Mouse (Mus musculus): Measurements from ENCODE around the gene Slc2a1. TPM values are rescaled to one million over a fixed set of nuclear protein-coding genes. Genes with fewer than 3 reads are reported as not detected.

Gene Slc2a1
- polyA plus RNA-seq, 1 experiment from 2014 or later, result 88.3 TPM

DNA sequence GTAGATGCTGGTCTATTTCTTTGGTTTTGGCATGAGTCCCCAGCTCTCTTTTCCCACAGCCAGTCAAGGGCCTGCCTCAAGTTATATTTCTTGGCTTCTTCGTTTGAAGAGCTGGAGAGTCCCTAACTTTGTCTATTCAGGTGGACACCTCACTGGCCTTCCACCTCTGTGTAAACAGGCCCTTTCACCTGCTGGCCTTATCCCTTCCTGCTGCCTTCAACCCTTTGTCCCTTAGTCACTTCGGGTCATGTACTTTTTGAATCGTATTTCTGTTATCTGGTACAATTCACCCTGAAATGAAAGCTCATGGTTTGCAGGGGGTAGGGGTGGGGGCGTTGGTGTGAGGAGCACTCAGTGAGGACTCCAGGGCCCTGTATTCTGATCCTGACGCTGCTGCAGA is 10.8 kb downstream of the Slc2a1 start:
- Histone ChIP-seq H3K9ac (replicated peaks; ENCODE audit: low read depth, low read length) (no peak overlapping the region), H3K4me3 (replicated peaks; ENCODE audit: low read length) (no peak overlapping the region), H3K4me2 (ENCODE audit: low read length) (no peak overlapping the region), H3K27me3 (replicated peaks; ENCODE audit: control insufficient read depth, insufficient read depth, low read length) (no peaks in the 10 kb centered on the region), H3K36me3 (ENCODE audit: control insufficient read depth, insufficient read depth) (no peaks in the 10 kb centered on the region), H3K27ac (ENCODE audit: low read length) (no peak overlapping the region), H3K4me1 (replicated peaks; ENCODE audit: control insufficient read depth, insufficient read depth, low read length) (no peaks in the 10 kb centered on the region), H3K9me3 (ENCODE audit: control insufficient read depth, low read length) (no peaks in the 10 kb centered on the region)
- no peak for ATAC-seq
- whole genome bisulfite sequencing, result 68% methylated on average over 5 of the region's 5 CpGs

DNA sequence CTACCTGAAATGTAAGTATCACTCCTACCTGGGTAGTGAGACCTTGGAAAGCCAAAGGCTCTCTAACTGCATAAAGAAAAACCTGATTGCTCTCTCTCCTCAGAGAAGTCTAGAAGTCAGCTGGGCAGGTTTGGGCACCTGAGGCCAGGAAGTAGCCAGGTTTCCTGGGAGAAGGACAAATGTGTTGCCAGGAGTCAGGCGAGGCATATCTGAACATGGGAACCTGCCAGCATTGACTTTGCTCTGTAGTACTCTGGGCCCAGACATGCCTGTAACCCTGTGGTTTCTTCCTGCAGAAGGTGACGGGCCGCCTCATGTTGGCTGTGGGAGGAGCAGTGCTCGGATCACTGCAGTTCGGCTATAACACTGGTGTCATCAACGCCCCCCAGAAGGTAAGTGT is 11.6 kb downstream of the Slc2a1 start:
- Histone ChIP-seq H3K4me2 (ENCODE audit: low read length) (no peak overlapping the region), H3K9ac (replicated peaks; ENCODE audit: low read depth, low read length) (no peak overlapping the region), H3K9me3 (ENCODE audit: control insufficient read depth, low read length) (no peaks in the 10 kb centered on the region), H3K27me3 (replicated peaks; ENCODE audit: control insufficient read depth, insufficient read depth, low read length) (no peaks in the 10 kb centered on the region), H3K36me3 (ENCODE audit: control insufficient read depth, insufficient read depth) (no peaks in the 10 kb centered on the region), H3K4me3 (replicated peaks; ENCODE audit: low read length) (no peak overlapping the region), H3K4me1 (replicated peaks; ENCODE audit: control insufficient read depth, insufficient read depth, low read length) (no peaks in the 10 kb centered on the region), H3K27ac (ENCODE audit: low read length) (no peak overlapping the region)
- no peak for ATAC-seq
- WGBS, result 86% methylated on average over 6 of the region's 6 CpGs

DNA sequence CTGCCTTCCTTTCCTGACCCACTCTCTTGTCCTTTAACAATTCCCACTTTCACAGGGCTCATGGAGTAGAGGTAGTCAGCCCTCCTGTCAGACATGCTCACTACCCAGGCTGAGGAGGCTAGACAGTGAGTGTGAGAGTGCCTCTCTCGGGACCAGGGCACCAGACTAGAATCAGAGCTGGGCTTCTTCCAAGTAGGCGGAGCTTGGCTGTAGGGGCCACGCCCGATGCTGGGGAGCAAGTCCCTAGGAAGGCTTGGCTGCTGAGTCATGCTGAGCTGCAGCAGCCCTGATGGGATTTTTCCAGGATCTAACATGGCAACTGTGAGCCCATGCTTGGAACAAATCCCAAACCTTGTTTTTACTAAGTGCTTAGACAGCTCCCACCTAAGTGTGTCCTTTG is 12.7 kb downstream of the Slc2a1 start:
- Histone ChIP-seq H3K27ac (ENCODE audit: low read length) (no peak overlapping the region), H3K9ac (replicated peaks; ENCODE audit: low read depth, low read length) (no peak overlapping the region), H3K9me3 (ENCODE audit: control insufficient read depth, low read length) (no peaks in the 10 kb centered on the region), H3K27me3 (replicated peaks; ENCODE audit: control insufficient read depth, insufficient read depth, low read length) (no peaks in the 10 kb centered on the region), H3K4me1 (replicated peaks; ENCODE audit: control insufficient read depth, insufficient read depth, low read length) (no peaks in the 10 kb centered on the region), H3K36me3 (ENCODE audit: control insufficient read depth, insufficient read depth) (no peaks in the 10 kb centered on the region), H3K4me3 (replicated peaks; ENCODE audit: low read length) (no peak overlapping the region), H3K4me2 (ENCODE audit: low read length) (no peak overlapping the region)
- no peak for ATAC-seq
- WGBS, result 39% methylated on average over 4 of the region's 4 CpGs

DNA sequence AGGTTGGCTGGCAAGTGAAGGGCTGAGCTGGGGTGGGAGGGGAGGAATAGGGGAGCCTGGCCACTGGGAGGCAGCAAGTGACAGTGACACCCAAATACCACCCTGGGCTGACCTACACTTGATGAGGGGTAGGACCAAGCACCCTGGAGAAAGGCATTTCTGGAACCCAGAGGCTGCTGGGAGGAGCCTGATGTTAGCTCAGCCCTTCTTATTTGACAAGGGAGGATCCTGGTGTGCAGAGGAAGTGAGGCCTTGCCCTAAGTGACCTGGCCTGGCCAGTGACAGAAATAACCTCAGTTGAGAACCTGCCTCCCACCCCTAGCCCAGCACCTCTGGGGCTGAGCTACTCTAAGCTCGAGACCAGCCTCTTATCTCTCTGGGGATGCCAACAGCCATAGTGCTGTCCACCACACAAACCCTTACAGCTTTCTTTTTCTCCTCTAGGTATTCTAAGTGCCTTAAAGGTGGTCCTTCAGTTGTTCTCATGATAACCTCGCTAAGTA is 16.3 kb downstream of the Slc2a1 start:
- no peak overlapping the region for H3K9ac ChIP-seq (replicated peaks; ENCODE audit: low read depth, low read length)
- ATAC-seq, result no peak
- no peaks in the 10 kb centered on the region for H3K27me3 ChIP-seq (replicated peaks; ENCODE audit: control insufficient read depth, insufficient read depth, low read length)
- H3K4me2 ChIP-seq (ENCODE audit: low read length), result no peak overlapping the region
- H3K4me3 ChIP-seq (replicated peaks; ENCODE audit: low read length), result no peak overlapping the region
- H3K36me3 ChIP-seq (ENCODE audit: control insufficient read depth, insufficient read depth), result no peaks in the 10 kb centered on the region
- H3K9me3 ChIP-seq (ENCODE audit: control insufficient read depth, low read length), result no peaks in the 10 kb centered on the region
- 81% methylated on average over 2 of the region's 2 CpGs for WGBS
- H3K4me1 ChIP-seq (replicated peaks; ENCODE audit: control insufficient read depth, insufficient read depth, low read length), result no peaks in the 10 kb centered on the region
- no peak overlapping the region for H3K27ac ChIP-seq (ENCODE audit: low read length)

DNA sequence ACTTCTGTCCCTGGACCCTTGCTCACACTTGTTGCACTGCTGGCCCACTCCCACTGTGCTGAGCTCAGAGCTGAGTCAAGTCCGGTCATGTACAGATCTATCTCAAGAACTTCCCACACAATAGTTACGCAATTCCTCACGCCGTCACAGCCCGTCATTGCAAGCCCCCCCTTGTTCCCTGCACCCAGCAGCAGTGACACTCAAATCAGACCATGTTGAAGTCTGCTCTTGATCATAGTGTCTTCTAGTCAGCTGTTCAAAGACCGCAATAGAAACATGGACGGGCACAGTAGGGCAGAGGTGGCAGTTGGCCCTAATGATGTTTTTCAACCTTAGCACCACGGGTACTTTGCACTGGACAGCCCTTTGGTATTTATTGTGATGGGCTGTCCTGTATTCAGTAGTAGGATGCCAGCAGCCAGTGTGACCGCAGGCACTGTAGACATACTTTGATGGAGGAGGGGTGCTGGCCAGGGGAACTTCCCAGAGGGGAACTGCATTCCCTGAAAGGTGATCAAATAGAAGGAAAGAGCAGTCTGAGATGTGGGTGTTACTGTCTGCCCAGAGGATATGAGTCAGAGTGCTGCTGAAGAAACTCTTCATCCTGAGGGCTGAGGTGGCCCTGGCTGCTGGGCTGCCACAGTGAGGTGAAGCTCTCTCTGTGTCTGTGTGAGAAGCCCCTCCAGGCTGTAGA is 17.2 kb downstream of the Slc2a1 start:
- Histone ChIP-seq H3K9ac (replicated peaks; ENCODE audit: low read depth, low read length) (no peak overlapping the region), H3K4me2 (ENCODE audit: low read length) (no peak overlapping the region), H3K27ac (ENCODE audit: low read length) (no peak overlapping the region), H3K36me3 (ENCODE audit: control insufficient read depth, insufficient read depth) (no peaks in the 10 kb centered on the region), H3K4me3 (replicated peaks; ENCODE audit: low read length) (no peak overlapping the region), H3K27me3 (replicated peaks; ENCODE audit: control insufficient read depth, insufficient read depth, low read length) (no peaks in the 10 kb centered on the region), H3K9me3 (ENCODE audit: control insufficient read depth, low read length) (no peaks in the 10 kb centered on the region), H3K4me1 (replicated peaks; ENCODE audit: control insufficient read depth, insufficient read depth, low read length) (no peaks in the 10 kb centered on the region)
- no peak for ATAC-seq
- 81% methylated on average over 9 of the region's 9 CpGs for WGBS

DNA sequence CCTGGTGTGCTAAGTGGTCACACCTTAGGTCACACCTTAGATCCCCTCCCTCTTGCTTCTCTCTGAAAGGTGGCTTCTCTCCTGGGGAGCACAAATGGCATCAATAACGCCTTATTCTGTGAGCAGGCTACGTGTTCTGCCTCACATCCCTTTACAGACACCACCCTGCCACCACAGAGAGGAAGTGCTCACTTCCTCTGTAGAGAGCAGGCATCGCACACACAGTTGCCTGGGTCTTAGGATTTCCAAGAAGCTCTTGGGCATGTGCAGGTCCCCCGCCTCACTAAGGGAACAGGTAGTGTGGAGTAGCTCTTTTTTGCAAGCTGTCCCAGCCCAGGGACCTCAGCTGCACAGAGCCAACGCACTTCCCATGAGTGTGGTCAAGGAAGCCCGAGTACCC is 18.7 kb downstream of the Slc2a1 start:
- Histone ChIP-seq H3K4me2 (ENCODE audit: low read length) (no peak overlapping the region), H3K27ac (ENCODE audit: low read length) (no peak overlapping the region), H3K4me3 (replicated peaks; ENCODE audit: low read length) (no peak overlapping the region), H3K9ac (replicated peaks; ENCODE audit: low read depth, low read length) (no peak overlapping the region), H3K9me3 (ENCODE audit: control insufficient read depth, low read length) (no peaks in the 10 kb centered on the region), H3K27me3 (replicated peaks; ENCODE audit: control insufficient read depth, insufficient read depth, low read length) (no peaks in the 10 kb centered on the region), H3K36me3 (ENCODE audit: control insufficient read depth, insufficient read depth) (peaks cover 3% of the 10 kb centered on the region; the same call in 1 of the 2 replicates), H3K4me1 (replicated peaks; ENCODE audit: control insufficient read depth, insufficient read depth, low read length) (no peaks in the 10 kb centered on the region)
- 78% methylated on average over 6 of the region's 6 CpGs for WGBS
- ATAC-seq, result no peak

DNA sequence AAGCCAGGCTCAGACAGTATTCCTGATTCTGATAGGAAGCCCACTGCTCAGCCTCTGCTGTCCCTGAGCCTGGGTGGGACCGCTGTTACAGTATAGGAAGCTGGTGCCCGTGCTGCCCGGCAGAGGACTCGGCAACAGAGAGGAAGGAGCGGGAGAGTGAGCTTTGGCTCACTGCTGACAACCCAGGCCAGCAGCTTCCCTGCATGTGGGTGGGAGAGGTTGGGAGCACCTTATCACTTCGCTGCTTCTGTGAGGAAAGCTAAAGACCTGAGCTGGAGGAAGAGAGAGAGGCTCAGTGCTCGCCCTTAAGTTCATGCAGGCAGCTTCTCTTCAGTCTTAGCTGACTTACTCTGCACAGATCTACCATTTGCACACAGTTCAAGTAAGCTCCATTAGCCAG is 20.0 kb downstream of the Slc2a1 start:
- Histone ChIP-seq H3K4me2 (ENCODE audit: low read length) (no peak overlapping the region), H3K27me3 (replicated peaks; ENCODE audit: control insufficient read depth, insufficient read depth, low read length) (no peaks in the 10 kb centered on the region), H3K9ac (replicated peaks; ENCODE audit: low read depth, low read length) (no peak overlapping the region), H3K27ac (ENCODE audit: low read length) (no peak overlapping the region), H3K4me1 (replicated peaks; ENCODE audit: control insufficient read depth, insufficient read depth, low read length) (no peaks in the 10 kb centered on the region), H3K9me3 (ENCODE audit: control insufficient read depth, low read length) (no peaks in the 10 kb centered on the region), H3K36me3 (ENCODE audit: control insufficient read depth, insufficient read depth) (peaks cover 6% of the 10 kb centered on the region), H3K4me3 (replicated peaks; ENCODE audit: low read length) (no peak overlapping the region)
- ATAC-seq, result no peak
- WGBS, result 88% methylated on average over 7 of the region's 7 CpGs

DNA sequence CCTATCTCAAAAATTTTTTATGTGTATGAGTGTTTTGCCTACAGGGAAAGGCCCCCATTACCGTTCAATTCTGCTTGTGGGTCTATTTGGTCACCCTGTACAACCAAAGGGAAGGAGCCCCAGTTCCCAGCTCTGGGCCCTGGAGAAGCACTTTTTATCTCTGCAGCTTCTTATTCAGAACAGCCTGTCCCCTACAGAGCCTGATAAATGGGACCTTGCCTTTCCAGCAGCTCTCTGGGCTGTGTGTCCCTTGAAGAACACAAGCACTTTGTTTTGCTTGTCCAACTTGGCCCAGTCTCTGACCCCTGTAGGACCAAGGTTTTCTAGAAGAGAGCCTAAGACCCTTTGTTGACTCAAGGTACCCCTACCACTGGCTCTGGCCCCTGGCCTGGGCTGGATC is 20.6 kb downstream of the Slc2a1 start:
- H3K9ac ChIP-seq (replicated peaks; ENCODE audit: low read depth, low read length), result no peak overlapping the region
- 76% methylated on average over 1 of the region's 1 CpGs for WGBS
- no peak for ATAC-seq
- no peak overlapping the region for H3K4me3 ChIP-seq (replicated peaks; ENCODE audit: low read length)
- no peak overlapping the region for H3K27ac ChIP-seq (ENCODE audit: low read length)
- no peaks in the 10 kb centered on the region for H3K9me3 ChIP-seq (ENCODE audit: control insufficient read depth, low read length)
- H3K4me2 ChIP-seq (ENCODE audit: low read length), result no peak overlapping the region
- H3K27me3 ChIP-seq (replicated peaks; ENCODE audit: control insufficient read depth, insufficient read depth, low read length), result no peaks in the 10 kb centered on the region
- peaks cover 9% of the 10 kb centered on the region for H3K36me3 ChIP-seq (ENCODE audit: control insufficient read depth, insufficient read depth)
- no peaks in the 10 kb centered on the region for H3K4me1 ChIP-seq (replicated peaks; ENCODE audit: control insufficient read depth, insufficient read depth, low read length)

DNA sequence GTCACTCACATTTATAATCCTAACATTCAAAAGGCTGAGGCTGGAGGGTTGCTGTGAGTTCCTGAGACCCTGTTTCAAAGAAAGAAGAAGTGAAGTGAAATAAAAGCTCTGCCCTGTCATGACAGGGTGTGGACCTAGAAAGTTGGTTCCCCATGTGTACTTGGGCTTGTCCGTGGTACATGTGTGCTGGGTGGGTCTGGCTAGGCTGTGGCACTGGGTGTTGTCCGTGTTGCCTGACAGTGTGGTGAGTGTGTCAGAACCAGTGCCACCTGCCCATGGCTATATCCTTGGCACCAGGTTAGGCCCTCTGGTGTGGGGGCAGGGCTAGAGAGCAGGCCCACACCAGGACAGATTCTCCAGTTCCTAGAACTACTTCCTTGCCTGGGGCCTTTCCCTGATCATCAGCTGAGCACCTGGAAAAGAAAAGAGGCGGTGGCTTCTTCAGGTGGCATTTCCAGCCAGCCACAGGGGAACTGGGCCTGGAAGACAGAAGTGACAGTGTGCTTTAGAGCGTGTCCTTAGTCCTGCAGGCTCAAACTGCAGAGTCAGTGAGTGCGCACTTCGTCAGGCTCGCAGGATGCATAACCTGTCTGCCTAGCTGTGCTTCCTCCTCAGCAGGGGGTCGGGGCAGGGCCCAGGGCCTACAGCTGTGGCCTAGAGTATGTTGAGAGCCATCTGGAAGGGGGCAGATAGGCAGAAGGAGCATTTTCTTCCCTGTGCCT is 22.8 kb downstream of the Slc2a1 start:
- H3K27ac ChIP-seq (ENCODE audit: low read length), result no peak overlapping the region
- H3K36me3 ChIP-seq (ENCODE audit: control insufficient read depth, insufficient read depth), result peaks cover 12% of the 10 kb centered on the region
- no peak overlapping the region for H3K9ac ChIP-seq (replicated peaks; ENCODE audit: low read depth, low read length)
- H3K4me3 ChIP-seq (replicated peaks; ENCODE audit: low read length), result no peak overlapping the region
- H3K9me3 ChIP-seq (ENCODE audit: control insufficient read depth, low read length), result no peaks in the 10 kb centered on the region
- no peak overlapping the region for H3K4me2 ChIP-seq (ENCODE audit: low read length)
- H3K4me1 ChIP-seq (replicated peaks; ENCODE audit: control insufficient read depth, insufficient read depth, low read length), result no peaks in the 10 kb centered on the region
- no peak for ATAC-seq
- 87% methylated on average over 8 of the region's 8 CpGs for WGBS
- H3K27me3 ChIP-seq (replicated peaks; ENCODE audit: control insufficient read depth, insufficient read depth, low read length), result no peaks in the 10 kb centered on the region
